Mouse (Mus musculus): ENCODE measurements around the gene Trim17. TPM values are rescaled to one million over a fixed set of nuclear protein-coding genes. Genes with fewer than 3 reads are reported as not detected.

The Trim17 gene
- polyA plus RNA-seq, 1 experiment from 2014 or later = 0.08 TPM

DNA sequence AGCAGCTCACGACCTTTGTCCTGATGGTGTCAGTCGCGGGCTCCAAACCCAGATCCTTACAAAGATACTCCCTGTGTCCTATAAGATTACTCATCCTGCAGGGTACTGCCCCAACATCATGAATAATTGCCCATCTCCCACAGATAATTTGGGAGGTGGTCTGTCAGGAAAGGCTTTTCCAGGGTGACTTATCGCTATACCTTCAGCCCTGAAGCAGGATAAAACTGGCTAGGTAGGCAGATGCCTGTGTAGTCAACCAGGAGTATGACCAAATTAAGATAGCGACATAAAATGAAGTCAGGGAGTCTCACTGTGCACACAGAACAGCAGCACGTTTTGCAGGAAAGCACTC is 15.4 kb upstream of the Trim17 start:
- 8% methylated on average over 6 of the region's 6 CpGs for WGBS

DNA sequence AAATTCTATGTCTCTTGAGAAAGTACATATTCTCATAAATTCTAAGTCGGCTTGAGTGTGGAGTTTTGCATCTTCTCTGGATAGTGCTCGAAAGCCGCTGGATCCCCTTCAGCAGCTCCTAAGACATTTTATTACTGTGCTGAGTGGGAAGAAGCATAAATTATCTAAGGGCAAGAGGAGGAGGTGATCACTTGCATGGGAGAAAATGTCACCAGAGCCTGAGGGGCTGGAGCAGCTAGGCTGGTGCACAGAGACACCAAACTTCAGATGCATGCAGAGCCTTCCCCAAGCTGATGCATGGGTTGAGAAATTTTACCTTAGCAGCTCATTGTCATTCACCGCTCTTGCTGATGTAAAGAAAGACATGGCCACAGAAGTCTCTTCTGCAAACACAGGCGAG is 10.3 kb upstream of the Trim17 start:
- Histone ChIP-seq H3K4me3 (ENCODE audit: low read depth, low read length) (no peak overlapping the region), H3K36me3 (ENCODE audit: control insufficient read depth, insufficient read depth) (no peaks in the 10 kb centered on the region), H3K9me3 (ENCODE audit: control insufficient read depth) (no peaks in the 10 kb centered on the region), H3K4me1 (replicated peaks; ENCODE audit: control insufficient read depth, insufficient read depth, low read length) (no peaks in the 10 kb centered on the region), H3K4me2 (replicated peaks; ENCODE audit: low read depth) (no peak overlapping the region), H3K27ac (ENCODE audit: low read depth, low read length) (no peak overlapping the region), H3K9ac (ENCODE audit: low read depth, low read length) (no peak overlapping the region), H3K27me3 (replicated peaks; ENCODE audit: control insufficient read depth, insufficient read depth, low read length) (0 out of 2 replicates have a peak, but pooled peaks cover 1% of the 10 kb centered on the region)
- ATAC-seq = no peak
- WGBS = 81% methylated on average over 5 of the region's 5 CpGs
- TF ChIP-seq CTCF (IDR thresholded peaks at IDR 0.05; ENCODE audit: low read depth) = no peak

More for the DNA sequence above, 15.4 kb upstream of the Trim17 start:
- H3K9me3 ChIP-seq (ENCODE audit: control insufficient read depth) = no peaks in the 10 kb centered on the region
- H3K27me3 ChIP-seq (replicated peaks; ENCODE audit: control insufficient read depth, insufficient read depth, low read length) = no peaks in the 10 kb centered on the region
- H3K27ac ChIP-seq (ENCODE audit: low read depth, low read length) = peak overlapping the region; percentile 91; the same call in 1 of the 2 replicates
- H3K36me3 ChIP-seq (ENCODE audit: control insufficient read depth, insufficient read depth) = peaks cover 19% of the 10 kb centered on the region; the same call in 1 of the 2 replicates
- no peak overlapping the region for H3K9ac ChIP-seq (ENCODE audit: low read depth, low read length)
- ATAC-seq = no peak
- no peaks in the 10 kb centered on the region for H3K4me1 ChIP-seq (replicated peaks; ENCODE audit: control insufficient read depth, insufficient read depth, low read length)
- H3K4me3 ChIP-seq (ENCODE audit: low read depth, low read length) = peak overlapping the region; percentile 84
- peak; percentile 19; the same call in 1 of the 2 replicates for TF ChIP-seq CTCF (IDR thresholded peaks at IDR 0.05; ENCODE audit: low read depth)
- H3K4me2 ChIP-seq (replicated peaks; ENCODE audit: low read depth) = peak overlapping the region; percentile 98

DNA sequence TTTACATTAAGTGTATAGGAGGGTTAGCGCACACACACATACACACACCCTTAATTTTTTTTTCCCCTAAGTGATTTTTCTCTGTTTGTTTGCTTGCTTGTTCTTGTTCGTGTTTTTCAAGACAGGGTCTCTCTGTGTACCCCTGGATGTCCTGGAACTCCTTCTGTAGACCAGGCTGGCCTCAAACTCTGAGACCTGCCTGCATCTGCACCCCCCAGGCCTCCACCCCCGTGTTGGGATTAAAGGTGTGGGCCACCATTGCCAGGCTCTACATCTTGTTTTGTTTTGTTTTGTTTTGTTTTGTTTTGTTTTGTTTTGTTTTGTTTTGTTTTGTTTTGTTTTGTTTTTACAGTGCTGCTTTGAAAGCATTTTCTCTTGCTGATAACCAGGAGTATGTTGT is 7.2 kb upstream of the Trim17 start:
- no peak overlapping the region for H3K4me3 ChIP-seq (ENCODE audit: low read depth, low read length)
- no peaks in the 10 kb centered on the region for H3K4me1 ChIP-seq (replicated peaks; ENCODE audit: control insufficient read depth, insufficient read depth, low read length)
- no peak overlapping the region for H3K27ac ChIP-seq (ENCODE audit: low read depth, low read length)
- H3K9me3 ChIP-seq (ENCODE audit: control insufficient read depth) = no peaks in the 10 kb centered on the region
- H3K4me2 ChIP-seq (replicated peaks; ENCODE audit: low read depth) = no peak overlapping the region; the same call in 1 of the 2 replicates
- no peak overlapping the region for H3K9ac ChIP-seq (ENCODE audit: low read depth, low read length)
- no peak for ATAC-seq
- 82% methylated on average over 3 of the region's 3 CpGs for WGBS
- H3K27me3 ChIP-seq (replicated peaks; ENCODE audit: control insufficient read depth, insufficient read depth, low read length) = 0 out of 2 replicates have a peak, but pooled peaks cover 3% of the 10 kb centered on the region
- no peak for TF ChIP-seq CTCF (IDR thresholded peaks at IDR 0.05; ENCODE audit: low read depth)
- no peaks in the 10 kb centered on the region for H3K36me3 ChIP-seq (ENCODE audit: control insufficient read depth, insufficient read depth)

GRCm38 (mm10) chr11:58947798-58948528 is 6.5 kb upstream of the Trim17 start:
- H3K36me3 ChIP-seq (ENCODE audit: control insufficient read depth, insufficient read depth) = no peaks in the 10 kb centered on the region
- no peaks in the 10 kb centered on the region for H3K4me1 ChIP-seq (replicated peaks; ENCODE audit: control insufficient read depth, insufficient read depth, low read length)
- 0 out of 2 replicates have a peak, but pooled peaks cover 3% of the 10 kb centered on the region for H3K27me3 ChIP-seq (replicated peaks; ENCODE audit: control insufficient read depth, insufficient read depth, low read length)
- WGBS = 9% methylated on average over 23 of the region's 23 CpGs
- ATAC-seq = peak; percentile 34; the same call in 1 of the 2 replicates
- H3K9me3 ChIP-seq (ENCODE audit: control insufficient read depth) = no peaks in the 10 kb centered on the region
- no peak overlapping the region for H3K27ac ChIP-seq (ENCODE audit: low read depth, low read length)
- H3K9ac ChIP-seq (ENCODE audit: low read depth, low read length) = no peak overlapping the region
- no peak for TF ChIP-seq CTCF (IDR thresholded peaks at IDR 0.05; ENCODE audit: low read depth)
- peak overlapping the region; percentile 54 for H3K4me2 ChIP-seq (replicated peaks; ENCODE audit: low read depth)
- peak overlapping the region; percentile 28 for H3K4me3 ChIP-seq (ENCODE audit: low read depth, low read length)

DNA sequence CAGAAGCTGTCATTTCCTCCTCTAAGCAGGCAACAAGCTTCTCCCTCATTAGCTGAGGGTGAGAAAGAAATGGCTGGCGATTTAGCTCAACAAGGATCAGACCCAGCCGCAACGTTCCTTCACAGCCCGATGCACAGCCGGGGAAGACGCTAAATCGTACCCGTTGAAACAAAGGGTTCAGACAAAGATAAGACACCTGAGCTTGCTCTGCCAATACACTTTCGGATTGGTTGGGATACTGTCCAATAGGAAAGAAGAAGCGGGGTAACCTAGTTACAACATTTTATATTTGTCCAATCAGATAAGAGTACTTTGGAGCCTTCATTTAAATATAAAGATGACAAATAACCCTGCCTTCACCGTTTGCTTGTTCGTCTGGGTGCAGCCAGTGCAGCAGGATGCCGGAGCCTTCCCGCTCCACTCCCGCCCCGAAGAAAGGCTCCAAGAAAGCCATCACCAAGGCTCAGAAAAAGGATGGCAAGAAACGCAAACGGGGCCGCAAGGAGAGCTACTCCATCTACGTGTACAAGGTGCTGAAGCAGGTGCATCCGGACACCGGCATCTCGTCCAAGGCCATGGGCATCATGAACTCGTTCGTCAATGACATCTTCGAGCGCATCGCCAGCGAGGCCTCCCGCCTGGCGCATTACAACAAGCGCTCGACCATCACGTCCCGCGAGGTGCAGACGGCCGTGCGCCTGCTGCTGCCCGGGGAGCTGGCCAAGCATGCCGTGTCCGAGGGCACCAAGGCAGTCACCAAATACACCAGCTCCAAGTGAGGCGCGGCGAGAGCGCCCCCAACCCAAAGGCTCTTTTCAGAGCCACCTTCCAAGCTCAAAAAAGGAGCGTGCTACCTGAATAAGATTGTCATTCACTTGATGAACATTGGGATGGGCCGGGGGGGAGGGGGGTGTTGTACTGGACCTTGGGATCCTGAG is 5.7 kb upstream of the Trim17 start, which contains the start of gene Hist3h2ba:
Hist3h2ba (plus strand) TSS at position 379 of the 938 bp plus-strand sequence.
- Histone ChIP-seq H3K27ac (ENCODE audit: low read depth, low read length) (no peak within 1 kb of the TSS; the same call in 1 of the 2 replicates), H3K9ac (ENCODE audit: low read depth, low read length) (no peak within 1 kb of the TSS), H3K36me3 (ENCODE audit: control insufficient read depth, insufficient read depth) (no peaks in the 10 kb centered on the region), H3K9me3 (ENCODE audit: control insufficient read depth) (no peaks in the 10 kb centered on the region), H3K4me2 (replicated peaks; ENCODE audit: low read depth) (peak within 1 kb of the TSS; percentile 54), H3K4me1 (replicated peaks; ENCODE audit: control insufficient read depth, insufficient read depth, low read length) (no peaks in the 10 kb centered on the region), H3K4me3 (ENCODE audit: low read depth, low read length) (peak within 1 kb of the TSS; percentile 28), H3K27me3 (replicated peaks; ENCODE audit: control insufficient read depth, insufficient read depth, low read length) (0 out of 2 replicates have a peak, but pooled peaks cover 3% of the 10 kb centered on the region)
- TF ChIP-seq CTCF (IDR thresholded peaks at IDR 0.05; ENCODE audit: low read depth) = no peak
- ATAC-seq = peak; percentile 78
- under 1% methylated on average over 48 of the region's 48 CpGs for WGBS
